Mouse (Mus musculus): ENCODE data around the gene Morc1. TPM values are rescaled to one million over a fixed set of nuclear protein-coding genes. Genes with fewer than 3 reads are reported as not detected.

The Morc1 gene
- polyA plus RNA-seq (2012; ENCODE audit: low replicate concordance), result not detected in 2 replicates

GRCm38 (mm10) chr16:48431027-48431426, at the start of gene Morc1:
Gene Morc1 (plus strand): TSS chr16:48431237.

GRCm38 (mm10) chr16:48412246-48412645, 18.8 kb upstream of the Morc1 start, which contains the start of gene Gm5485:
Gene Gm5485 (minus strand): TSS chr16:48412416.

Other genes with a start within 250 kb of the Morc1 start
- gene Dppa4, start 147.5 kb upstream of the Morc1 start, polyA plus RNA-seq (2012; ENCODE audit: low replicate concordance), result not detected in 2 replicates
- not detected in 2 replicates for gene Dppa2, start 127.3 kb upstream of the Morc1 start, polyA plus RNA-seq (2012; ENCODE audit: low replicate concordance)
- not detected in 2 replicates for gene Gm5485, start 18.8 kb upstream of the Morc1 start, polyA plus RNA-seq (2012; ENCODE audit: low replicate concordance)